Mouse (Mus musculus) heart, embryonic 14.5 days (tissue): ENCODE data around the gene Apol9a. TPM values are rescaled to one million over a fixed set of nuclear protein-coding genes. Genes with fewer than 3 reads are reported as not detected.

Source experiments
- ATAC-seq: fragments of 200-750 bp; cut with Nextera tagmentation; 2 replicates; pipeline ENCODE4 v1.8.0; 2017; ENCODE audit warnings: low read depth, moderate TSS enrichment; ENCODE audit not compliant: insufficient number of reproducible peaks, insufficient read depth, low FRiP score
- H3K27ac ChIP-seq, 2 experiments: fragments of 200-500 bp in 1 of 2; fragments of 300-500 bp in 1 of 2; sonication (generic) in 1 of 2; replicated peaks in 1 of 2; 2 replicates each; pipeline ENCODE4 v1.5.1; 2012 to 2014; ENCODE audit warnings: low read depth in 2 of 2, low read length in 2 of 2, control low read depth in 1 of 2, mild to moderate bottlenecking in 1 of 2, mixed read lengths in 1 of 2; ENCODE audit not compliant: control insufficient read depth in 1 of 2, insufficient read depth in 1 of 2
- H3K27me3 ChIP-seq: fragments of 300-500 bp; sonication (generic); 2 replicates; pipeline ENCODE4 v1.6.1; 2014; ENCODE audit warnings: mild to moderate bottlenecking, low read length, control low read depth; ENCODE audit not compliant: control insufficient read depth, insufficient read depth
- H3K36me3 ChIP-seq: fragments of 300-500 bp; sonication (generic); 2 replicates; pipeline ENCODE4 v1.6.1; 2014; ENCODE audit warnings: mild to moderate bottlenecking, control low read depth, low read length, mixed read lengths; ENCODE audit not compliant: control insufficient read depth, insufficient read depth
- H3K4me1 ChIP-seq, 2 experiments: fragments of 200-500 bp in 1 of 2; fragments of 300-500 bp in 1 of 2; sonication (generic) in 1 of 2; 2 replicates each; pipeline ENCODE4 v1.6.1; 2012 to 2014; ENCODE audit warnings: low read length in 2 of 2, control low read depth in 1 of 2, mixed read lengths in 1 of 2; ENCODE audit not compliant: control insufficient read depth in 2 of 2, insufficient read depth in 2 of 2
- H3K4me2 ChIP-seq: fragments of 300-500 bp; sonication (generic); 2 replicates; pipeline ENCODE4 v1.6.1; 2014; ENCODE audit warnings: mild to moderate bottlenecking, low read length
- H3K4me3 ChIP-seq, 2 experiments: fragments of 200-500 bp in 1 of 2; fragments of 300-500 bp in 1 of 2; sonication (generic) in 1 of 2; 2 replicates each; pipeline ENCODE4 v1.5.1; 2012 to 2014; ENCODE audit warnings: low read length in 2 of 2, mild to moderate bottlenecking in 2 of 2, control low read depth in 1 of 2, low read depth in 1 of 2, moderate library complexity in 1 of 2; ENCODE audit not compliant: control insufficient read depth in 1 of 2, insufficient read depth in 1 of 2
- H3K9ac ChIP-seq: fragments of 300-500 bp; sonication (generic); 2 replicates; pipeline ENCODE4 v1.6.1; 2014; ENCODE audit warnings: mild to moderate bottlenecking, low read length
- H3K9me3 ChIP-seq: fragments of 300-500 bp; sonication (generic); 2 replicates; pipeline ENCODE4 v1.6.1; 2016; ENCODE audit warnings: low read length, control low read depth; ENCODE audit not compliant: control insufficient read depth
- WGBS: fragments of 180-500 bp; shearing (Covaris S2); extraction: QIAGEN DNeasy Blood & Tissue Kit; methylation state at CpG from one replicate; pipeline ENCODE4 v1.1.7; 2014; 5-methylcytosine and 5-hydroxymethylcytosine counted together
- polyA plus RNA-seq: library from polyadenylated mRNA; unstranded; fragments of >200 nt; fragmentation: Nextera tagmentation; extraction: Ambion mirVana; gene quantifications from 2 replicates; pipeline ENCODE4 v1.2.1, GENCODE M21; 2014

Gene Apol9a
- polyA plus RNA-seq, 1 experiment from 2014 or later, result 0.82 TPM

GRCm38 (mm10) chr15:77358320-77359040, 52.5 kb downstream of the Apol9a start:
- WGBS, result 8% methylated on average over 26 of the region's 29 CpGs
- Histone ChIP-seq H3K4me2 (peak overlapping the region; percentile 64), H3K27ac (no peak overlapping the region), H3K9ac (peak overlapping the region; percentile 65), H3K9me3 (no peaks in the 10 kb centered on the region), H3K36me3 (no peaks in the 10 kb centered on the region), H3K27me3 (no peaks in the 10 kb centered on the region), H3K4me3 (peak overlapping the region; percentile 26 to 29), H3K4me1 (peaks cover 31 to 42% of the 10 kb centered on the region in 2 experiments)
- peak; percentile 61 for ATAC-seq

GRCm38 (mm10) chr15:77356248-77356810, 54.6 kb downstream of the Apol9a start:
- ATAC-seq, result peak; percentile 29; the same call in 1 of the 2 replicates
- 5% methylated on average over 11 of the region's 11 CpGs for WGBS
- Histone ChIP-seq H3K27ac (peak overlapping the region in 1 of 2 experiments; percentile 22; a peak in 1 of 4 replicates), H3K4me1 (peaks cover 29 to 43% of the 10 kb centered on the region in 2 experiments), H3K4me3 (peak overlapping the region; percentile 1 to 16; a peak in 1 of 4 replicates), H3K36me3 (no peaks in the 10 kb centered on the region), H3K9me3 (no peaks in the 10 kb centered on the region), H3K4me2 (peak overlapping the region; percentile 59), H3K27me3 (no peaks in the 10 kb centered on the region), H3K9ac (peak overlapping the region; percentile 47; the same call in 1 of the 2 replicates)

- no peak for ATAC-seq
- Histone ChIP-seq H3K4me3 (no peak overlapping the region), H3K27me3 (no peaks in the 10 kb centered on the region), H3K36me3 (no peaks in the 10 kb centered on the region), H3K4me2 (peak overlapping the region; percentile 14; the same call in 1 of the 2 replicates), H3K27ac (peak overlapping the region; percentile 51 to 66), H3K9ac (0 out of 2 replicates have a peak overlapping the region, but pooled peaks have one; percentile 42), H3K4me1 (peaks cover 29 to 43% of the 10 kb centered on the region in 2 experiments), H3K9me3 (no peaks in the 10 kb centered on the region)
- 65% methylated on average over 6 of the region's 6 CpGs for WGBS
These were observed 55.9 kb downstream of the Apol9a start for GRCm38 (mm10) chr15:77354848-77355551.

DNA sequence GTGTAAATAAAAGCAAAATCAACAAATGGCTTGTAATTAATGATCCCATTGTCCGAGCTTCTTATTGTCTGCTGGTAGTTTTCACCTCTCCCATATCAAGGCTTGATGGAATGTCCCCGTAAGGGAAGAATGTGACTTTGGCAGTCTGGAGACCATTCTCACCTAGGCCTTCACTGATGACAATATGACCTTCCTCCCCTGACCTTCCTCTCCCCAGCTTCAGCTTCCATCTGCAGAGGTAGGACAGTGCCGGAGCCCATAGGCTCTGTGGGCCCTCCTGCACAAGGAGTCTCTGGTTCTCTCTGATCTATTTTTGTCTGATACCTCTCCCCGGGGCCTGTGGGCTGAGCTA, 56.5 kb downstream of the Apol9a start:
- H3K36me3 ChIP-seq, result no peaks in the 10 kb centered on the region
- peak overlapping the region; percentile 14; the same call in 1 of the 2 replicates for H3K4me2 ChIP-seq
- 22% methylated on average over 4 of the region's 4 CpGs for WGBS
- no peak overlapping the region for H3K4me3 ChIP-seq
- peak overlapping the region; percentile 51 to 66 for H3K27ac ChIP-seq
- peak overlapping the region; percentile 42; the same call in 1 of the 2 replicates for H3K9ac ChIP-seq
- peaks cover 28 to 41% of the 10 kb centered on the region in 2 experiments for H3K4me1 ChIP-seq
- H3K27me3 ChIP-seq, result no peaks in the 10 kb centered on the region
- H3K9me3 ChIP-seq, result no peaks in the 10 kb centered on the region
- ATAC-seq, result no peak

Other genes starting within 250 kb of the Apol9a start
- gene Rbfox2, start 104.1 kb downstream of the Apol9a start, polyA plus RNA-seq, result 84.3 and 89.1 TPM in 2 replicates
- 0.11 and 0.31 TPM in 2 replicates for gene Apol7a, start 12.0 kb downstream of the Apol9a start, polyA plus RNA-seq
- not detected in 2 replicates for gene Apol7b, start 36.4 kb upstream of the Apol9a start, polyA plus RNA-seq
- gene Apol10a, start 65.9 kb upstream of the Apol9a start, polyA plus RNA-seq, result not detected in 2 replicates
- gene Apol11a, start 97.1 kb upstream of the Apol9a start, polyA plus RNA-seq, result not detected in 2 replicates
- not detected in 2 replicates for gene Apol7c, start 122.2 kb upstream of the Apol9a start, polyA plus RNA-seq
- gene 1700025B11Rik, start 150.8 kb upstream of the Apol9a start, polyA plus RNA-seq, result not detected in 2 replicates
- not detected in 2 replicates for gene Apol10b, start 185.0 kb upstream of the Apol9a start, polyA plus RNA-seq
- gene Gm36245, start 188.1 kb upstream of the Apol9a start, polyA plus RNA-seq, result not detected in 2 replicates
- 0.16 and 0.27 TPM in 2 replicates for gene Apol11b, start 232.2 kb upstream of the Apol9a start, polyA plus RNA-seq